Mouse (Mus musculus) cerebellum, adult 18-20 months (tissue): ENCODE measurements at regions not wholly inside any gene's neighbourhood (a gene's known extent, or its start where the extent isn't known, plus 50 kb on each side); places are given as distances from the start of the nearest gene placed in this dataset.

Experiments
- DNase-seq, 2 experiments: peaks; one replicate each; pipeline ENCODE4 v3.0.0; 2021

GRCm38 (mm10) chr5:24237201-24237600 is 72.4 kb downstream of the Nupl2 start:
- DNase-seq = peak; percentile 25 to 39

- DNase-seq = no peak
Measured at GRCm38 (mm10) chr5:24239006-24239405, 74.2 kb downstream of the Nupl2 start.

- no peak for DNase-seq
Measured at GRCm38 (mm10) chr5:24244211-24244610, 79.4 kb downstream of the Nupl2 start.

DNA sequence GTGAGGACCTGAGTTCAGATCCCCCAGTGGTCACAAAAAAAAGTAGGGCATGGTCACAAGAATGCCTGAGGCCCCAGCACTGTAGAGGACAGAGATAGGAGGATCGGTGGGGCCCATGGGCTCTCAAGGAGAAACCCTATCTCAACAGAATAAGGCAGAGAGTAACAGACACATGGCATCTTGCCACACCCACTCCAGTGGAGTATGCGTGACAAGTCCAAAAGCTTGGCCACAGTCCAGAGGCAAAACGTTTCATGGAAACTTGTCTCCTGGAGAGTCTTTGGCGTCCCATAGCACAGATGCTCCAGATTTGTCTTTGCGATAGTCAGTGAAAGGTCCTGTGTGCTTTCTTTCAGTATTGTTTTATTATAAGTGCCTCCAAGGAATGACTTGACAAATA is 90.7 kb downstream of the Nupl2 start:
- DNase-seq = no peak

GRCm38 (mm10) chr5:24261098-24261497 is 90.3 kb downstream of the Kcnh2 start:
- peak; percentile 65 to 67 for DNase-seq

DNA sequence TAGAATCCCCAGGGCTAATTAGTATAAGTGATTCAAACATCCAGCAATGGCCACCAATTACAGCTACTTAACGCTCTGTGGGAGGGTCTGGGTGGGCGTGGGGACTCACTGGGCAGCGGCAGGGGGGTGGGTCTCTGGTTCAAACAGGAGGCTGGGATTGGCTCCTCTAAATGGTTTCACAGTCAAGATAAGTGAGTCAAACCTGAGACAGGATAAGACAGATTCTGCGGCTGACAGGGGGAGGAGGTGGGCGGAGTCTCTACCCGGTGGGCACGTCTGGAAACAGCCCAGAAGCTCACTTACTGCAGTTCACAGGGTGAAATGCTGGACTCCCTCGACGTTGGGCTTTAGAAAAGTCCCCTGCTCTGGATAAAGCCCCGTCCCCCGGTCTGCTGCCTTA is 89.3 kb downstream of the Kcnh2 start:
- no peak for DNase-seq

- no peak for DNase-seq
Measured at GRCm38 (mm10) chr5:24264151-24264550, 87.3 kb downstream of the Kcnh2 start.

- DNase-seq = no peak
Measured at GRCm38 (mm10) chr5:24265431-24265830, 86.0 kb downstream of the Kcnh2 start.

- peak; percentile 81 to 90 for DNase-seq
Measured at GRCm38 (mm10) chr5:24266344-24267295, 84.8 kb downstream of the Kcnh2 start.
